Mouse (Mus musculus): ENCODE measurements around the gene Olfr394.
"Not testable (repeated sequence)": the region's sequence is repeated elsewhere in the genome, so short reads cannot be mapped to it uniquely, and the experiment has no call there.

Olfr394 gene

DNA sequence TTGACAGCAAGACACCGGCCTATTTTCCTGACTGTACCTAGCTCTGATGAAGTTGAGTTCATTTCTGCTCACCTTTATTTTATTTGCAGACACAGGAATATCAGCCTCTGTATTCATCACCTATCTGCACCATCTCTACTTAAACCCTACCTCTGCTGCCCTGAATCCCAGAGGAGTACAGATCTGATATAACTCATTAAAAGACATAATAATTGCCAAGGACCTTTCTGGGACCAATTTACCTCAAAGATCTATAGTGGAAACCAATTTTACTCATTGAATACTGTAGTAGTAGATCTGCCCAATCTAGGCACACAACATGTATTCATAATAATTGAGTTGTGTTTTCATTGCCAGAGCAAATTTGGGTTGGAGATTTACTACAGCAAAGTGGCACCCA, at the start of gene Olfr394:
Gene Olfr394 (minus strand): TSS at position 101 of the 400 bp plus-strand sequence.
- DNase-seq, result no peak

- DNase-seq, result no peak
Observed at GRCm38 (mm10) chr11:73936377-73936776, 45.8 kb upstream of the Olfr394 start, which contains the start of gene Olfr23. TSS of gene Olfr23 (plus strand) at chr11:73936677.

DNA sequence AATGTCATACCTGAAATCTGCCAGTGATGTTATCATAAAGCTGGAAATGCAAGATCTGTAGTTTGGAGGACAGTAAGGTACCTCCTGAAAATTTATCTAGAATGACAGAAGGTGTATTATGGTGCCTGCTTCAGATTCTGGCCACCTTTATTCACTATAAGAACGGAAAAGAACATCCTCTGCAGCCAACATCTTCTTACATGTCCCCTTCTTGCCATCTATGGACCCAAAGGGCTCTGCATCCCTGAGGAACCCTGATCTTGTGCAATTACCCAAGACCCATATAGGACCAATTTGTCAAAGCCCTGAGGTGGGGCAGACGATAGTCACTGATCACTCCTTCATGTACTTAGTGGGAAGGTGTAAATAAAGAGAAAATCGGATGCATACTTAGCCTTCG, 18.6 kb upstream of the Olfr394 start, which contains the start of gene Olfr395:
Gene Olfr395 (minus strand): TSS at position 101 of the 400 bp plus-strand sequence.
- DNase-seq, result not testable (repeated sequence)

DNA sequence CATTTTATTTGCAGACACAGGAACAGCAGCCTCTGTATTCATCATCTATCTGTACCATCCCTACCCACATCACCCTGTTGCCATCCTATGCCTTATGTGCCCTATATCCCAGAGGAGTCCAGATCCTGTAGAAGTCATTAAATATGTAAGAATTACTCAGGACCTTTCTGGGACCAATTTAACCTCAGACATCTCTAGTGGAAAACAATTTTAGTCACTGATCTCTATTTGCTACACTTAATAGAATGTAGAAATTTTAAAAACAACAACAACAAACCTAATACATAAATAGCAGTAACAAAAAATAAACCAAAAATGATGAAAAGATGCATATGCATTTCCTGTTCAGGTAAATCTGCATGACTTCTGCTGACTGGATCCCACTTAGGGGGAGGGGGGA, 39.2 kb downstream of the Olfr394 start, which contains the start of gene Olfr393:
Gene Olfr393 (minus strand): TSS at position 101 of the 400 bp plus-strand sequence.
- no peak for DNase-seq
